Mouse (Mus musculus) midbrain, embryonic 15.5 days (tissue): ENCODE data around the gene Mier2. TPM values are rescaled to one million over a fixed set of nuclear protein-coding genes. Genes with fewer than 3 reads are reported as not detected.
A peak's percentile ranks its signal among the peaks of the same experiment; 100 is the strongest.

Experiments used
- ATAC-seq: fragments of 200-750 bp; cut with Nextera tagmentation; replicated peaks from 2 replicates; pipeline ENCODE4 v1.8.0; 2017; ENCODE audit warnings: moderate TSS enrichment
- H3K27ac ChIP-seq: fragments of 300-500 bp; sonication (generic); 2 replicates; pipeline ENCODE4 v1.5.1; 2015; ENCODE audit warnings: mild to moderate bottlenecking, inconsistent platforms
- H3K27me3 ChIP-seq: fragments of 300-500 bp; sonication (generic); replicated peaks from 2 replicates; pipeline ENCODE4 v1.6.1; 2015; ENCODE audit warnings: inconsistent platforms
- H3K36me3 ChIP-seq: fragments of 300-500 bp; sonication (generic); replicated peaks from 2 replicates; pipeline ENCODE4 v1.6.1; 2015; ENCODE audit warnings: inconsistent platforms
- H3K4me1 ChIP-seq: fragments of 300-500 bp; sonication (generic); 2 replicates; pipeline ENCODE4 v1.6.1; 2015; ENCODE audit warnings: inconsistent platforms
- H3K4me2 ChIP-seq: fragments of 300-500 bp; sonication (generic); 2 replicates; pipeline ENCODE4 v1.6.1; 2015; ENCODE audit warnings: inconsistent platforms, mild to moderate bottlenecking, moderate library complexity
- H3K4me3 ChIP-seq: fragments of 300-500 bp; sonication (generic); 2 replicates; pipeline ENCODE4 v1.5.1; 2015; ENCODE audit warnings: mild to moderate bottlenecking, inconsistent platforms
- H3K9ac ChIP-seq: fragments of 300-500 bp; sonication (generic); 2 replicates; pipeline ENCODE4 v1.6.1; 2015; ENCODE audit warnings: mild to moderate bottlenecking, inconsistent platforms
- H3K9me3 ChIP-seq: fragments of 300-500 bp; sonication (generic); 2 replicates; pipeline ENCODE4 v1.6.1; 2016; ENCODE audit warnings: inconsistent platforms
- WGBS: fragments of 180-500 bp; shearing (Covaris S2); methylation state at CpG from one replicate; pipeline ENCODE4 v1.1.7; 2015; ENCODE audit warnings: mixed read lengths; 5-methylcytosine and 5-hydroxymethylcytosine counted together
- polyA plus RNA-seq: library from polyadenylated mRNA; unstranded; fragments of >200 nt; fragmentation: Nextera tagmentation; extraction: Ambion mirVana; gene quantifications from 2 replicates; pipeline ENCODE4 v1.2.1, GENCODE M21; 2015

Gene Mier2
- polyA plus RNA-seq, 1 experiment from 2014 or later: 70.4 TPM

- no peak overlapping the region for H3K9ac ChIP-seq
- ATAC-seq: no peak
- H3K4me2 ChIP-seq: no peak overlapping the region
- no peaks in the 10 kb centered on the region for H3K4me1 ChIP-seq
- no peaks in the 10 kb centered on the region for H3K9me3 ChIP-seq
- H3K27ac ChIP-seq: no peak overlapping the region
- WGBS: 92% methylated on average over 2 of the region's 2 CpGs
- H3K4me3 ChIP-seq: no peak overlapping the region
- no peaks in the 10 kb centered on the region for H3K36me3 ChIP-seq
- H3K27me3 ChIP-seq: no peaks in the 10 kb centered on the region
Observed at GRCm38 (mm10) chr10:79571314-79571713, 16.3 kb upstream of the Mier2 start.

DNA sequence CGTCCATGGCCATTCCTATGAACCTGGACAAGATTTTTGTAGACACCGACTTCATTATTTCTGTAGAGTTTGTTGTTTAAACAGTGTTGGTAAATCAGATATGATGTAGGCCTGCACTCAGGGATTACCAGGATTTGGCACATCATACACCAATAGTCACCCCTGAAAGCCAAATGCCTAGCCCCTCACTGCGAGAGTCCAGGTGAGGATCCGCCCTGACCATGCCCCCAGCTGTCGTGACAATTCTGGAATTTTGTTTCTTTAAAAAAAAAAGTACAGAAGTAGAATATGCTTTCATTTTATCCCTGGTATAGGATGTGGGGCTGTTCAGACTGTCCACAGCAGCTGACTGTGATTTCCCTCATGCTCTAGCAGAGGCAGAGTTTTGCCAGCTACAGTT is 14.9 kb upstream of the Mier2 start:
- Histone ChIP-seq H3K9ac (no peak overlapping the region), H3K27ac (no peak overlapping the region), H3K4me2 (no peak overlapping the region), H3K36me3 (no peaks in the 10 kb centered on the region), H3K9me3 (peaks cover 1% of the 10 kb centered on the region; the same call in 1 of the 2 replicates), H3K27me3 (no peaks in the 10 kb centered on the region), H3K4me3 (no peak overlapping the region), H3K4me1 (no peaks in the 10 kb centered on the region)
- no peak for ATAC-seq
- WGBS: 92% methylated on average over 5 of the region's 5 CpGs

- ATAC-seq: no peak
- Histone ChIP-seq H3K4me3 (no peak overlapping the region), H3K4me1 (peaks cover 7% of the 10 kb centered on the region), H3K4me2 (no peak overlapping the region), H3K27me3 (no peaks in the 10 kb centered on the region), H3K36me3 (no peaks in the 10 kb centered on the region), H3K9me3 (peaks cover 5% of the 10 kb centered on the region; the same call in 1 of the 2 replicates), H3K27ac (no peak overlapping the region), H3K9ac (no peak overlapping the region)
- 88% methylated on average over 2 of the region's 2 CpGs for WGBS
Observed at GRCm38 (mm10) chr10:79559716-79560115, 4.7 kb upstream of the Mier2 start.

- H3K27me3 ChIP-seq: no peaks in the 10 kb centered on the region
- 97% methylated on average over 5 of the region's 5 CpGs for WGBS
- no peak overlapping the region for H3K9ac ChIP-seq
- H3K36me3 ChIP-seq: no peaks in the 10 kb centered on the region
- no peaks in the 10 kb centered on the region for H3K9me3 ChIP-seq
- H3K27ac ChIP-seq: no peak overlapping the region
- no peak overlapping the region for H3K4me3 ChIP-seq
- peaks cover 24% of the 10 kb centered on the region for H3K4me1 ChIP-seq
- ATAC-seq: no peak
- no peak overlapping the region for H3K4me2 ChIP-seq
Observed at GRCm38 (mm10) chr10:79557496-79557895, 2.5 kb upstream of the Mier2 start.

GRCm38 (mm10) chr10:79556951-79557350 is 2.0 kb upstream of the Mier2 start:
- H3K36me3 ChIP-seq: no peaks in the 10 kb centered on the region
- WGBS: 94% methylated on average over 5 of the region's 5 CpGs

DNA sequence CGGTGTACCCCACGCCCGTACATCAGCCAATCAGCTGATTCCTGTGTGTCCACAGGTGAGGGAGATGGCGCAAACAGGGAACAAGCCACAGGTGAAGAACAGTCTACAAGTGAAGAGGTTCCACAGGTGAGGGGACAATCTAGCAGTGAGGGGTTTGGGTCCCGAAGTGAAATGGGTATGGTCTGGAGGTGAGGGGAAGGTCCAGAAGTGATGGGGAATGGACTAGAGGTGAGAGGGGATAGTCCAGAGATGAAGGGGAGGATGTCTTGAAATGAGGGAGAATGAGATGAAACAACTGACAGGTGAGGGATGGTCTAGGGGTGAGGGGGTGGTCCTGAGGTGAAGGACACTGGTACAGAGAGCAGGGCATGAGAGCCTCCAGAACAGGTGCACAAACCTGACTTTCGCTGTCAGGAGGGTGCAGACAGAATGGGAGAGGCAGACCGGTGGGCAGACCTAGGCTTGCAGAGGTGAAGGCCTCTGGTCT is 282 bp upstream of the Mier2 start:
- H3K27ac ChIP-seq: peak overlapping the region; percentile 77; the same call in 1 of the 2 replicates
- WGBS: 27% methylated on average over 7 of the region's 7 CpGs
- H3K4me1 ChIP-seq: peaks cover 25% of the 10 kb centered on the region
- no peaks in the 10 kb centered on the region for H3K36me3 ChIP-seq
- no peaks in the 10 kb centered on the region for H3K9me3 ChIP-seq
- peak overlapping the region; percentile 85 for H3K9ac ChIP-seq
- H3K4me2 ChIP-seq: peak overlapping the region; percentile 80
- no peak for ATAC-seq
- peak overlapping the region; percentile 88 for H3K4me3 ChIP-seq
- no peaks in the 10 kb centered on the region for H3K27me3 ChIP-seq

More at GRCm38 (mm10) chr10:79556951-79557350, 2.0 kb upstream of the Mier2 start:
- Histone ChIP-seq H3K4me1 (peaks cover 25% of the 10 kb centered on the region), H3K9ac (no peak overlapping the region), H3K27ac (no peak overlapping the region), H3K9me3 (no peaks in the 10 kb centered on the region), H3K4me3 (no peak overlapping the region), H3K4me2 (no peak overlapping the region), H3K27me3 (no peaks in the 10 kb centered on the region)
- no peak for ATAC-seq

- Histone ChIP-seq H3K9ac (peak overlapping the region; percentile 33), H3K27me3 (no peaks in the 10 kb centered on the region), H3K36me3 (peaks cover 3% of the 10 kb centered on the region; the same call in 1 of the 2 replicates), H3K27ac (no peak overlapping the region), H3K4me3 (peak overlapping the region; percentile 88), H3K4me1 (peaks cover 25% of the 10 kb centered on the region), H3K9me3 (no peaks in the 10 kb centered on the region), H3K4me2 (peak overlapping the region; percentile 80)
- ATAC-seq: no peak
- 36% methylated on average over 10 of the region's 10 CpGs for WGBS
Observed at GRCm38 (mm10) chr10:79553691-79554090, 1.3 kb downstream of the Mier2 start.

DNA sequence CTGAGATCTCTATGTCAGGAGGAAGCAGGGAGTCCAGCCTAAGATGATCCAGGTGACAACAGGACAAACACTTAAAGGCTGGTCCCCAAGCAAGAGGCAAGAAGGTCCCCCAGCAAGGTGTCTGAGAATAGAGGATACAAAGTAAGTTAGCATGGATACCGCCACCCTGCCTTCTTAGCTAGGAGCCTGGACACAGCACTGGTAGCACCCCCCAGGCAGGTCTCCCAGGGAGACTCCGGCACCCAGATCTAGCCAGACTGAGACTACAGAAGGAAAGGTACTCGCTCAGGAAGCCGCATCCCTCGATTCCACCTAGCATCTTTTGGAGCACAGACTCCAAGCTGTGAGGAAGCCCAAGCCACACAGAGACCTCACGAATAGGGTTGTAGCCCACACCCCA is 1.8 kb downstream of the Mier2 start:
- WGBS: 92% methylated on average over 6 of the region's 6 CpGs
- Histone ChIP-seq H3K9ac (no peak overlapping the region), H3K27me3 (no peaks in the 10 kb centered on the region), H3K27ac (no peak overlapping the region), H3K4me1 (peaks cover 25% of the 10 kb centered on the region), H3K9me3 (no peaks in the 10 kb centered on the region), H3K4me3 (no peak overlapping the region), H3K36me3 (peaks cover 3% of the 10 kb centered on the region; the same call in 1 of the 2 replicates), H3K4me2 (peak overlapping the region; percentile 80)
- ATAC-seq: no peak

GRCm38 (mm10) chr10:79552531-79552930 is 2.5 kb downstream of the Mier2 start:
- no peak for ATAC-seq
- Histone ChIP-seq H3K4me2 (peak overlapping the region; percentile 80; the same call in 1 of the 2 replicates), H3K27me3 (no peaks in the 10 kb centered on the region), H3K36me3 (peaks cover 5% of the 10 kb centered on the region), H3K9me3 (no peaks in the 10 kb centered on the region), H3K4me1 (peaks cover 25% of the 10 kb centered on the region), H3K9ac (no peak overlapping the region), H3K27ac (no peak overlapping the region), H3K4me3 (no peak overlapping the region)
- WGBS: 87% methylated on average over 8 of the region's 8 CpGs

DNA sequence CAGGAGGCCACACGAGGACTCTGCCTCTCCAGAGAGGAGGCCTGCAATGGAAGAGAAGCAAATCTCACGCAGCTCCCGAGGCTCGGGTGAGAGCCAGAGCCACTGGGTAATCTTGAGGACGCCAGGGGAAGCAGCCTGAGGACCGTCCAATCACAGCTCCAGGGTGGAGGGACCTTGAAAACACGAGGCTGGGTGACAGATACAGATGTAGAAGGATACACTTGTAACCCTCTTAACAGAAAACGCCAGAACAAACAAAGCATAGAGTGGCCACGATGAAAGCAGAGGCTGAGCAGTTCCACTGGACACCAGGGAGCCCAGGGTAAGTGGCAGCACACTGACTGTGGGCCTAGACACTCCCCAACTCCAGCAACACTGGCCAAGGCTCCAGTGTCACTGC is 4.6 kb downstream of the Mier2 start:
- Histone ChIP-seq H3K4me2 (no peak overlapping the region), H3K9ac (no peak overlapping the region), H3K36me3 (peaks cover 13% of the 10 kb centered on the region), H3K27me3 (no peaks in the 10 kb centered on the region), H3K27ac (no peak overlapping the region), H3K4me1 (peaks cover 23% of the 10 kb centered on the region), H3K9me3 (no peaks in the 10 kb centered on the region), H3K4me3 (no peak overlapping the region)
- ATAC-seq: no peak
- 89% methylated on average over 9 of the region's 9 CpGs for WGBS

GRCm38 (mm10) chr10:79548971-79549723 is 5.9 kb downstream of the Mier2 start:
- Histone ChIP-seq H3K36me3 (peaks cover 24% of the 10 kb centered on the region), H3K9me3 (no peaks in the 10 kb centered on the region), H3K27me3 (no peaks in the 10 kb centered on the region), H3K4me3 (no peak overlapping the region), H3K4me2 (no peak overlapping the region), H3K4me1 (peaks cover 17% of the 10 kb centered on the region), H3K9ac (no peak overlapping the region), H3K27ac (no peak overlapping the region)
- 93% methylated on average over 18 of the region's 18 CpGs for WGBS
- no peak for ATAC-seq

DNA sequence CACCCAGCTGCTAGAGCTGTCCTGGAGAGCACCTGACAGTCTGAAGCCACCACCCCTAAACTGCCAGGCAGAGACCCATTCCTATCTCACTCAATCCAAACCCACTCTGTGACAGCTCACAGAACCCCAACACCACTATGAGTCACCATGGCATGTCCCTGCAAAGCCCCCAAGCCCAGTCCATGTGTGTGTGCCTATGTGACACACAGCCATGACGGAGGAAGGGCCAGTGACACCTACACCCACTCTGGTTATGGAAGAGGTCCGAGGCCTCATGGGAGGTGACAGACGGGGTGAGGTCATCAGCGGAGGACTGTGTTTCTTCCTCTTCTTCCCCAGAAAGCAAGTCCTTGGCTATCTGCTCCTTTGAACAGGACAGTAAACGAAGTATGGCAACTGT is 6.5 kb downstream of the Mier2 start:
- Histone ChIP-seq H3K36me3 (peaks cover 26% of the 10 kb centered on the region), H3K9me3 (no peaks in the 10 kb centered on the region), H3K27me3 (no peaks in the 10 kb centered on the region), H3K9ac (no peak overlapping the region), H3K4me2 (no peak overlapping the region), H3K4me1 (peaks cover 11% of the 10 kb centered on the region), H3K4me3 (no peak overlapping the region), H3K27ac (no peak overlapping the region)
- ATAC-seq: no peak
- WGBS: 95% methylated on average over 5 of the region's 5 CpGs

GRCm38 (mm10) chr10:79547148-79547675 is 7.8 kb downstream of the Mier2 start:
- no peak overlapping the region for H3K9ac ChIP-seq
- WGBS: 86% methylated on average over 5 of the region's 5 CpGs
- peaks cover 26% of the 10 kb centered on the region for H3K36me3 ChIP-seq

More at GRCm38 (mm10) chr10:79547148-79547675, 7.8 kb downstream of the Mier2 start:
- H3K9me3 ChIP-seq: no peaks in the 10 kb centered on the region
- H3K4me3 ChIP-seq: no peak overlapping the region
- H3K27ac ChIP-seq: no peak overlapping the region
- no peaks in the 10 kb centered on the region for H3K4me1 ChIP-seq
- H3K27me3 ChIP-seq: no peaks in the 10 kb centered on the region
- no peak for ATAC-seq
- H3K4me2 ChIP-seq: no peak overlapping the region
